Mouse (Mus musculus) MN1 (cell line): Measurements from ENCODE around the gene Atrnl1.
A peak's percentile ranks its signal among the peaks of the same experiment; 100 is the strongest.

Experiments
- DNase-seq: peaks from one replicate; pipeline ENCODE4 v3.0.0-alpha.2; 2016; ENCODE audit warnings: low spot score

The Atrnl1 gene

GRCm38 (mm10) chr19:57925681-57926080 lies 314.8 kb downstream of the Atrnl1 start:
- DNase-seq: no peak

GRCm38 (mm10) chr19:57926164-57926860 lies 315.5 kb downstream of the Atrnl1 start:
- peak; percentile 14 for DNase-seq

- DNase-seq: no peak
These were observed 316.2 kb downstream of the Atrnl1 start for GRCm38 (mm10) chr19:57926941-57927471.

- DNase-seq: no peak
These were observed 317.0 kb downstream of the Atrnl1 start for GRCm38 (mm10) chr19:57927566-57928523.

GRCm38 (mm10) chr19:57931626-57932025 lies 320.8 kb downstream of the Atrnl1 start:
- no peak for DNase-seq

- DNase-seq: no peak
These were observed 326.0 kb downstream of the Atrnl1 start for GRCm38 (mm10) chr19:57936865-57937264.

- no peak for DNase-seq
These were observed 328.3 kb downstream of the Atrnl1 start for GRCm38 (mm10) chr19:57939166-57939565.

- peak; percentile 17 for DNase-seq
These were observed 330.7 kb downstream of the Atrnl1 start for GRCm38 (mm10) chr19:57941529-57941928.

GRCm38 (mm10) chr19:57942281-57942680 lies 331.4 kb downstream of the Atrnl1 start:
- no peak for DNase-seq

- no peak for DNase-seq
These were observed 332.5 kb downstream of the Atrnl1 start for GRCm38 (mm10) chr19:57943308-57943707.

- no peak for DNase-seq
These were observed 333.8 kb downstream of the Atrnl1 start for GRCm38 (mm10) chr19:57944680-57945079.

GRCm38 (mm10) chr19:57945626-57946250 lies 334.9 kb downstream of the Atrnl1 start:
- no peak for DNase-seq

GRCm38 (mm10) chr19:57948489-57948888 lies 337.7 kb downstream of the Atrnl1 start:
- no peak for DNase-seq

GRCm38 (mm10) chr19:57949260-57949917 lies 338.6 kb downstream of the Atrnl1 start:
- no peak for DNase-seq

- no peak for DNase-seq
These were observed 343.3 kb downstream of the Atrnl1 start for GRCm38 (mm10) chr19:57954131-57954530.

GRCm38 (mm10) chr19:57956459-57956858 lies 345.6 kb downstream of the Atrnl1 start:
- DNase-seq: no peak

- no peak for DNase-seq
These were observed 346.5 kb downstream of the Atrnl1 start for GRCm38 (mm10) chr19:57957363-57957762.

- no peak for DNase-seq
These were observed 347.3 kb downstream of the Atrnl1 start for GRCm38 (mm10) chr19:57958154-57958553.

- DNase-seq: no peak
These were observed 347.9 kb downstream of the Atrnl1 start for GRCm38 (mm10) chr19:57958726-57959125.

GRCm38 (mm10) chr19:57961321-57961720 lies 350.5 kb downstream of the Atrnl1 start:
- DNase-seq: no peak

- no peak for DNase-seq
These were observed 351.2 kb downstream of the Atrnl1 start for GRCm38 (mm10) chr19:57961738-57962640.
